Mouse (Mus musculus) spleen, postnatal 10 days (tissue): ENCODE data around the gene Cwc25.
A peak's percentile ranks its signal among the peaks of the same experiment; 100 is the strongest.
"Not testable (repeated sequence)": the region's sequence is repeated elsewhere in the genome, so short reads cannot be mapped to it uniquely, and the experiment has no call there.

Experiments used
- DNase-seq, 2 experiments: peaks; one replicate each; pipeline ENCODE4 v3.0.0; 2021 to 2022; ENCODE audit warnings: low spot score in 2 of 2

Cwc25 gene

DNA sequence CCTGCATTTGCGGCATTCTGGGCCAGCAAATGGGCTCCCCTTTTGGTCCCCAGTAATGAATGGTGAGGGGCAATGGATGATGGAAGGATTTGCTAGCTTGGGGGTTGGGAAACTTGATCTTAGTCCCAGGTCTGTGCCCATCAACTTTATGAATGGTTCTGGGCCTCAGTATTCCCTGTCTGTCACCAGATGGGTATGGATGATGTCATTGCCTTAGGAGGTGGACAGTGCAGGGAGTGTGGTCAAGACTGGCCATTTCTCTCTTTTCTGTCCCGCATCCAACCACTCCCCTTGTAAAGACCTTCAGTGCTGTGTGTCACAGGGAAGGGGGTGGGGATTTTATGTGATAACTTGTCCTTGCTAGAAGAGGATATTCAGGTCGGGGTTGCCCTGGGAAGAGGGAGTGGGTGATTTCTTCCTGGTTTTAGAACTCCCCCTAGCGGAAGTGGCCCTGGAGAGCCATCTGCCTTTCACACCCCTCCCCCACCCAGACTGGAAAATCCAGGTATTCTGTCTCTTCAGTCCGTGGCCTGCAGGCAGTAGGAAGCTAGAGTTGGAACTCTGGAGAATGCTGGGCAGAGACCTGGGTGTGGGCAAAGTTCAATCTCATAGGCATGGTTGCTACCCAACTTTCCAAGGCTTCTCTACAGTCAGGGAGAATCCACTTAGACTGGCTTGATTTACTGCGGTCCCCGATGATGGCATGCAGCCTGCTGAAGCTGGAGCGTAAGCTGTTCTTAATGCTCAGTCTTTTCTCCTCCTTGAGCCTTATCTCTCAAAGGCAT lies 35.2 kb upstream of the Cwc25 start:
- no peak for DNase-seq

GRCm38 (mm10) chr11:97800691-97801408 lies 34.5 kb upstream of the Cwc25 start:
- no peak for DNase-seq

DNA sequence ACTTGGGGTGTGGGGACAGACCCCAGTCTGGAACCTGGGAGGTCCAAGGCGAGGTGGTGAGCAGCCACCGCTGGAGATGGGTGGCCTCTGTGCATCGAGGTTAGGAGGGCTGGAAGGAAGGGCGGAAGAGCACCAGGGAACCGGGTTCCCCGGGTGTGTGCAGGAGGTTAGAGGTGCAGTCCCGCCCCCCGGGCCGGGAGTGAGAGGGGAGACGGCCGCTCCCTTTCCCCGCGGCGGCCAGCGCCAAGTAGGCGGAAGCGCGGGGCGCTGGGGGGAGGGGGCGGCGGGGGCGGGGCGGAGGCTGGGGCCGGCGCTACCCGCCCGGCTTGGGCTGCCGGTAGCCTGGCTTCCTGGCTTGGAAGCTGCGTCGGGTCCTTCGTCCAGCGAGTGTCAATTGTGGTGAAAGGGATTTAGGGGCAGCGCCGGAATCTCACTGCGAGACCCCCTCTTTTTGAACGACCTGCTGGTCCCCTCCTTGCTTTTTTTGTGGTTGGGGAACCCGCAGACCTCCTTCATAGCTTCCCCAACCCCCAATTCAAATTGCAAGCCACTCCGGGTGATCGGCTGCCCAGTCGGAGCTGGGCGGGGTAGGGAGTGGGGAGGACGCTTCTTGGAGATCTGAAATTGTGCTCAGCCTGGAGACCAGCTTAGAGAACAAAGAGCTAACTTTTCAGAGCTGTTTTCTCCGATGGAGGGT lies 33.8 kb upstream of the Cwc25 start:
- peak; percentile 34 to 72 for DNase-seq

GRCm38 (mm10) chr11:97799146-97799993 lies 33.0 kb upstream of the Cwc25 start:
- peak; percentile 72 to 78 for DNase-seq

DNA sequence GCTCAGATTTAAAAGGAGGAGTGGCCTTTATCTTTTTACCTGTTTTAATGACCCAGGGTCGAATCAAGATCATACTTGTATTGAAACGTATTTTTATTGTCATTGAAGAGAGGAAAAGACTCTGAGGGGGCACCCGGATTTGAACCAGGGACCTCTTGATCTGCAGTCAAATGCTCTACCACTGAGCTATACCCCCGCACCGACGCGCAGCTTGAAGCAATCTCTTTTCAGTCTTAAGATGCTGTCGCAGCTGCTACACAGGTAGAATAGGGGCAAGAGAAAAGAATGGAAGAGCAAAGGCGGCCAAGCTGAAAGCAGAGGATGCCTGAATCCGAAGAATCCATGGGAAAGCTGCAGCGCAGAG lies 32.4 kb upstream of the Cwc25 start, which contains the start of gene Lasp1:
TSS of gene Lasp1 (plus strand) at position 219 of the 364 bp plus-strand sequence.
- peak; percentile 74 to 88 for DNase-seq

DNA sequence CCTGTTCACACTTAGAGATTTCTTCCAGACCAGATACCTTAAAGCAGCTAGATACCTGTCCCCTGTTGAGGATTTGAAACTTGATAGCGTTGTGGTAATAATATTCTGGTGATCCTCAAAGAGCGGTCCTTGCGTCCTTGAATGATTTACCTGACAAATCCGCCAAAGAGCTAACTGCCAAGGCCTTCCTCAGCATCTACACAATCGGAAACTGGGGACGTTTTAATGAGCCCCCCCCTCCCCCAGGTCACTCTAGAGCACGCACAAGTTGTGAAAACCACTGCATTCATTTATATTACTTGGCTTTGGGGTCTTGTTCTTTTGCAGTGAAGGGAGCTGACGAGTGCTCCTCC lies 31.7 kb upstream of the Cwc25 start:
- no peak for DNase-seq

- no peak for DNase-seq
Measured at GRCm38 (mm10) chr11:97797369-97798082, 31.2 kb upstream of the Cwc25 start.

DNA sequence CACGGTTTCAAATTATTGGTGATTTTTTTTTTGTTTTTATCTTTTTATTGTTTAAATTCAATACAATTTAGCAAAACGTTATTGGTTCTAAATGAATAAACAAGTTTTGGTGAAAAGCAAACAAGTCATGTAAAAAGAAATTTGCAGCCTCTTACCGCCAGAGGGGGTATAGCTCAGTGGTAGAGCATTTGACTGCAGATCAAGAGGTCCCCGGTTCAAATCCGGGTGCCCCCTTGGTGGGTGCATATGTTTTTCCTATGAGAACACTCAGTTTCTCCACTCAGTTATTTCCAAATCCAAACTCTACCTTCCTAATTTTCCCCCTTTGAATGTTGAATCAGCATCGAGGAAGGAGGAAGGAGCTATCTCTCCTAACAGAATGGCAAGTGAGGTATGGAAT lies 30.6 kb upstream of the Cwc25 start:
- DNase-seq, result peak in 1 of 2 experiments; percentile 70

- peak in 1 of 2 experiments; percentile 52 for DNase-seq
Measured at GRCm38 (mm10) chr11:97793165-97793564, 26.8 kb upstream of the Cwc25 start.

- DNase-seq, result not testable (repeated sequence)
Measured at GRCm38 (mm10) chr11:97790778-97791438, 24.6 kb upstream of the Cwc25 start.

DNA sequence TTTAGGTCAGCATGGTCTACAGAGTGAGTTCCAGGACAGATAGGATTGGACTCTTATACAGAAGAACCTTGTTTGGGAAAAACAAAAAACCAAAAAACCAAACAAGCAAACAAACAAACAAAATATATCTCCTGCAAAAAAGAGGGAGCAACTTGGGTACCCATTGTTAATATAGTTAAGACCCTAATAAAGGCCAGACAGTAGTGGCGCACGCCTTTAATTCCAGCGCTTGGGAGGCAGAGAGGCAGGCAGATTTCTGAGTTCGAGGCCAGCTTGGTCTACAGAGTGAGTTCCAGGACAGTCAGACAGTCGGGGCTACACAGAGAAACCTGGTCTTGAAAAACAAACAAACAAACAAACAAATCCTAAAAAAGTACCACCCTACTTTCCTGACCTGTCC lies 23.4 kb upstream of the Cwc25 start:
- no peak for DNase-seq

GRCm38 (mm10) chr11:97787961-97788360 lies 21.6 kb upstream of the Cwc25 start:
- DNase-seq, result no peak

DNA sequence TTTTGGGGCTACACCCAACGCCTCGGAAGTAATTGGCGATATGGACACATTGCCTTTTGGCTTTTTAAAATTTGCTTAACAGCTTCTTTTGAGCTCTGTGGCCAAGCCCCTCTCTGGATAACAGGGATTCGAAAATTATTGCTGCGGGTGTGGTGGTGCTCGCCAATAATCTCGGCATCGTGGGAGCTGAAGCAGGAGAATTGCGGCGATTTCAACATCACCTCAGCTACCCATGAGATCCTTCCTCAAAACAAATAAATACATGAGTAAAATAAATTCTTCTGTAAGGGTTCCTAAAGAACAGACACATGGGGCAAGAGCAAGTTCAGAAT lies 16.2 kb upstream of the Cwc25 start:
- no peak for DNase-seq

DNA sequence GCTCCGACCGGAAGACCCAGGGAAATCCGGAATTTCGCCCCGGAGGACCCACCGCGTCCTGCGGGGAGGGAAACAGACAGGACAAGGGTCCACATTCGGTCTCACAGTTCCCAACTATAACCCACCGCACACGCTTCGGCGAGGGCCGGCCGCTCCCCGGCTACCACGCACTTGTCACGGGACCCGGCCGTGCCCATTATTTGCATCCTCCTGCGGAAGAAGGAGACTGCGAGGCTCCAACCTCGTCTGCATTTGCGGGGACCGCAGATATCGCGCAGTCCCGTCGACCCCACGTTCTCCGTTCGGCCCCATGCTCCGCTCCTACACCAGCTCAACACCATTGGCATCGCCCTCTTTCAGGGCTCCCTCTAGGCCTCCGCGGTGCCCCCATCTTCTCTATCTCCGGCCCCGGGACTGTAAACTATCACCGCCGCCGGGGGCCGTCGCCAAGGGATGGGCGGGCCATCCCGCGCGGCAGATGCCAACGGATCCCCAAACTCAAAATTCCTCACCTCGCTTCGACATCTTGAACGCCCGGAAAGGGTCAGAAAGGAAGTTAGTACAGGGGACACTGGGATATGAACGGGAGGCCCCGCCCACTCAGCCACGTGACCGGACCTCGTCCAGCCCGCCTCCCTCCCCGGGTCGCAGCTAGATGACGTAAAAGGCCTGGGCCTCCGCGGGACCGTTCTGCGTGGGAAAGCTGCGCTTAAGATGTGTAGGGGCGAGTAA lies 15.6 kb upstream of the Cwc25 start, which contains the start of gene Rpl23:
TSS of gene Rpl23 (minus strand) at position 606 of the 732 bp plus-strand sequence.
- DNase-seq, result peak; percentile 99 to 100

DNA sequence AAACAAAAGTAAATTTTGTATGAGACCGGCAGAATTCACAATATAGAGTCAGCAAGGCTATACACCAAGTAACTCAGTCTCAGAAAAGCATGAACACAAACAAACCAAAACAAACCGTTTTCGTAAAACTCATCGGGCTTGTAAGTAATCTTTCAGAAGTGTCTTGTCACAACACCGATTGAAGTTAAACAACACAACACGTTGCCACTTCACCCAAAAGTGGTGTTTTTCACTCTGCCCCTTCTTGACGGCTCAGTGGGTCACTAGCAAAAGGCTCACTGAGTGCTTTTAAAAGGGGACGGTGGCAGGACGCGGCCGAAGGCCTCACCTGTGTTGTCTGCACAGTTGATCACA lies 15.1 kb upstream of the Cwc25 start:
- DNase-seq, result no peak

- no peak for DNase-seq
Measured at GRCm38 (mm10) chr11:97779968-97780701, 13.8 kb upstream of the Cwc25 start.

DNA sequence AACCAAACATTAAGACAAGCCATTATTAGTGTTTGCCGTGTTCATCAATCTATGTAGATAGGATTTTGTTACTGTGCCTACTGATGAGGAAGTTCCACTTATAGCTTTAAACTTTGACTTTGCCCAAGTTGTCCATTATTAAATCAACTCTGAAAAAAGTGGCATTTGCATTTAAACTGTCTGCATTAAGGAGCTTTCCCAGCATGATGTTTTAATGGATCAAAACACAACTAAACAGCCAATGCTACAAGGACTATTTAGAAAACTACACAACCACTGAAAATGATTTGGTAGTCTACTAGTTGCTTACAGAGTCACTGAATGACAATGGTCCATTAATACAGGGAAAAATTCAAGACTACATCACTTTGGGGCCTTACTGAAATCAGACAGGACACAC lies 12.6 kb upstream of the Cwc25 start:
- no peak for DNase-seq

GRCm38 (mm10) chr11:97777129-97777529 lies 10.8 kb upstream of the Cwc25 start:
- DNase-seq, result peak in 1 of 2 experiments; percentile 54

GRCm38 (mm10) chr11:97776497-97777128 lies 10.3 kb upstream of the Cwc25 start:
- DNase-seq, result no peak
